Mouse (Mus musculus) C2C12 (cell line): ENCODE measurements around the gene Mmp11.

Experiments used
- CTCF ChIP-seq: IDR thresholded peaks from one replicate; pipeline ENCODE4 v1.5.1; 2011; ENCODE audit not compliant: control insufficient read depth, insufficient read depth, insufficient read length
- MYOG ChIP-seq: IDR thresholded peaks from one replicate; pipeline ENCODE4 v1.6.1; 2011; ENCODE audit not compliant: control insufficient read depth, insufficient read length; ENCODE audit errors: extremely low read depth

DNA sequence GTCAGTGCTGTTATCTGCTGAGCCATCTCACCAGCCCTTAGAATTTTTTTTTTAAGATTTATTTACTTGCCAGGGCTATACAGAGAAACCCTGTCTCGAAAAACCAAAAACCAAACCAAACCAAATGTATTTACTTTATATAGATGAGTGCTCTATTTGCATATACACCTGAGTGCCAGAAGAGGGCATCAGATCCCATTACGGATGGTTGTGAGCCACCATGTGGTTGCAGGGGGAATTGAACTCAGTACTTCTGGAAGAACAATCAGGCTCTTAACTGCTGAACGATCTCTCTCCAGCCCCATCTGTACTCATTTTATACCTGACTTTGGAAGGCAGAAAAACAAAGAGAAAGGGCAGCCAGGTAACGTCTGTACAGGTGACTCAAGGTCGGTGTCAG, 38.9 kb upstream of the Mmp11 start:
- peak; percentile 37 for TF ChIP-seq CTCF
- no peak for TF ChIP-seq MYOG
